Mouse (Mus musculus): ENCODE data around the gene Hsd11b1.

DNA sequence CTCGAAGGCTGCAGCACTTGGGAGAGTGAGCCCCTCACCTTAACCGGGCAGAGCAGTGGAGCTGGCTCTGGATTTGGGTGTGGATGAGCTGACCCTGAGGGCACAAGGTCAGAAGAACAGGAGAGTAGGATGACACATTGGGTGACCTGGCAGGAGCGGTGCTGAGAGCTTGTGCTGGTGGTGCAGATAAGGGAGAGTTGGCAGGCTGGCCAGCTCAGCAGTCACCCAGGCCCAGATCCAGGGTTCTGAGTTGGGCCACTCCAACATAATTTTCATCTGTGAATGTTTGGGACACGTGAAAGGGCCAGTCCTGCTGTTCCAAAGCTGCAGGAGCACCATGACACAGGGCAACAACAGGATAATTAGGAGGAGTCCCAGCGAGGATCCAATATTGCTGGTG lies 52.5 kb downstream of the Hsd11b1 start:
- no peak for TF ChIP-seq CTCF (IDR thresholded peaks at IDR 0.05; ENCODE audit: low read depth, low read length)
- TF ChIP-seq POLR2A (IDR thresholded peaks at IDR 0.05; ENCODE audit: borderline replicate concordance, low read depth, low read length) = no peak

Data from bone marrow macrophage, adult 2 months (primary cell).